Mouse (Mus musculus): ENCODE measurements around the gene Ets1. TPM values are rescaled to one million over a fixed set of nuclear protein-coding genes. Genes with fewer than 3 reads are reported as not detected.

Gene Ets1
- polyA plus RNA-seq, 1 experiment from 2014 or later: 18.1 TPM

DNA sequence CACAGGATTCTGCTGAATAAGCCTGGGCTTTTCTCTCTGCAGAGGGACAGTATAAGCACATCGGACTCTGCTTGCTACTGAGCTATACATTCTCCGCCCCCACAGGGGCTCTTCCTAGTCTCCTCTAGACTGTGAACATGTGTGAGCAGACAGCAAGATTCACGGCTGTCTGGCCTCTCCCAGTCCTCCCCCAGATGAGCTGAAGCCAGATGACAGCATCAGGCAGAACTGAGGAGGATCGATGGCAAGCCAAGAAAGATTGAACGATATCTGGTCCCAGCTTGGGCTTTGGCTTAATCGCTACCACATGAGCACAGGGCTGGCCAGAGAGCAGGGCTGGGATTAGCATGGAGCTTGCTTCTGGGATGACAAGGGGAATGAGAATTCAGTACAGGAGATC lies 155.7 kb downstream of the Ets1 start:
- H3K9ac ChIP-seq (replicated peaks): no peak overlapping the region
- TF ChIP-seq CTCF (IDR thresholded peaks at IDR 0.05; ENCODE audit: low read depth) (no peak), EP300 (IDR thresholded peaks at IDR 0.05; ENCODE audit: low read depth) (no peak)
- H3K4me1 ChIP-seq (ENCODE audit: insufficient read depth): no peaks in the 10 kb centered on the region
- H3K27ac ChIP-seq (ENCODE audit: low read depth): no peak overlapping the region
- no peak for ATAC-seq
- H3K27me3 ChIP-seq (ENCODE audit: insufficient read depth, low read length): no peaks in the 10 kb centered on the region
- H3K9me3 ChIP-seq (ENCODE audit: low read length): no peaks in the 10 kb centered on the region
- H3K36me3 ChIP-seq (replicated peaks; ENCODE audit: insufficient read depth, low read length): no peaks in the 10 kb centered on the region
- no peak overlapping the region for H3K4me3 ChIP-seq (ENCODE audit: low read depth, low read length)
- no peak overlapping the region for H3K4me2 ChIP-seq (ENCODE audit: low read depth, low read length)
- DNase-seq: no peak
- 79% methylated on average over 6 of the region's 6 CpGs for whole genome bisulfite sequencing (ENCODE audit: insufficient replicate concordance)

DNA sequence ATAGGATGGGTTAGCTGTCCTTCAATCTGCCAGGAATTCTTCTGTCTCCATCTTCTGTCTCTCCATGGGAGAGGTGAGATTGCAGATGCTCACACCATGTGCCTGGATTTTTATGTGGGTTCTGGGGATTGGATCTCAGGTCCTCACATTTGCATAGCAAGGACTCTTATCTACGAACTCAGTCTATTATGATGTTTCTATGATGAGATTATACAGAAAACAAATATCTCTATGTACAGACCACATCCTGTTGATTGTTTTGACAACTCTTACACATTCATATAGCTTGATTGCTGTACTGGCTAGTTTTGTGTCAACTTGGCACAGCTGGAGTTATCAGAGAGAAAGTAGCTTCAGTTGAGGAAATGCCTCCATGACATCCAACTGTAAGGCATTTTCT lies 162.2 kb downstream of the Ets1 start:
- H3K9me3 ChIP-seq (ENCODE audit: low read length): no peaks in the 10 kb centered on the region
- H3K4me3 ChIP-seq (ENCODE audit: low read depth, low read length): no peak overlapping the region
- no peaks in the 10 kb centered on the region for H3K27me3 ChIP-seq (ENCODE audit: insufficient read depth, low read length)
- no peak for DNase-seq
- no peak overlapping the region for H3K9ac ChIP-seq (replicated peaks)
- TF ChIP-seq CTCF (IDR thresholded peaks at IDR 0.05; ENCODE audit: low read depth): no peak
- no peak for TF ChIP-seq EP300 (IDR thresholded peaks at IDR 0.05; ENCODE audit: low read depth)
- no peaks in the 10 kb centered on the region for H3K4me1 ChIP-seq (ENCODE audit: insufficient read depth)
- no peaks in the 10 kb centered on the region for H3K36me3 ChIP-seq (replicated peaks; ENCODE audit: insufficient read depth, low read length)
- H3K4me2 ChIP-seq (ENCODE audit: low read depth, low read length): no peak overlapping the region
- WGBS (ENCODE audit: insufficient replicate concordance): 57% methylated on average over 1 of the region's 1 CpGs
- ATAC-seq: no peak
- no peak overlapping the region for H3K27ac ChIP-seq (ENCODE audit: low read depth)

DNA sequence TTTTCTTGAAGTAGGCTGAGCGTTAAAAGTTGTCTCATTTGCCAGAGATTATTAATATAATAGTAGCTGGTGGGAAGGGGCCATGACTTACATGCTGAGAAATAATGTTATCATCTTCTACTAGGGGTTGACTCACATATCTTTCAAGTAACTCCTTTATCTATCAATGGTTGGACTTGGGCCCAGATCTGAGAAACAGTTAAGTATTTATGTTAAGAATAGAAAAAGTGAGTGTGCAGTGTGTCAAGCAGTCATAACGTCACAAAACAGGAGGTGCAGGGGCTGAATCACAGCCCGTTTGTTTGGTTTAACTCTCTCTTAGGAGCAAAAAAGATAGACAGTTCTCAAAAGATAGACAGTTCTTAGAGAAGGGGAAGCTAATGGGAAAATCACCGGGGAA lies 170.1 kb downstream of the Ets1 start:
- H3K27ac ChIP-seq (ENCODE audit: low read depth): no peak overlapping the region
- TF ChIP-seq EP300 (IDR thresholded peaks at IDR 0.05; ENCODE audit: low read depth) (no peak), CTCF (IDR thresholded peaks at IDR 0.05; ENCODE audit: low read depth) (no peak)
- no peak overlapping the region for H3K9ac ChIP-seq (replicated peaks)
- 69% methylated on average over 4 of the region's 4 CpGs for whole genome bisulfite sequencing (ENCODE audit: insufficient replicate concordance)
- no peaks in the 10 kb centered on the region for H3K36me3 ChIP-seq (replicated peaks; ENCODE audit: insufficient read depth, low read length)
- DNase-seq (no peak), ATAC-seq (no peak)
- H3K4me3 ChIP-seq (ENCODE audit: low read depth, low read length): no peak overlapping the region
- H3K4me2 ChIP-seq (ENCODE audit: low read depth, low read length): no peak overlapping the region
- no peaks in the 10 kb centered on the region for H3K27me3 ChIP-seq (ENCODE audit: insufficient read depth, low read length)
- no peaks in the 10 kb centered on the region for H3K9me3 ChIP-seq (ENCODE audit: low read length)
- no peaks in the 10 kb centered on the region for H3K4me1 ChIP-seq (ENCODE audit: insufficient read depth)

Other genes with a start within 250 kb of the Ets1 start
- 9.4 and 11.5 TPM in 2 replicates for gene Fli1, start 93.4 kb upstream of the Ets1 start, polyA plus RNA-seq (2015; fragmentation: Nextera tagmentation; extraction: Ambion mirVana)